Mouse (Mus musculus): ENCODE results near the gene Ica1. TPM values are rescaled to one million over a fixed set of nuclear protein-coding genes. Genes with fewer than 3 reads are reported as not detected.

The Ica1 gene
- polyA plus RNA-seq, 1 experiment from 2014 or later = 14.5 TPM

GRCm38 (mm10) chr6:8663092-8663740 is 115.1 kb downstream of the Ica1 start:
- no peaks in the 10 kb centered on the region for H3K9me3 ChIP-seq (ENCODE audit: control insufficient read depth, low read length)
- no peak overlapping the region for H3K4me2 ChIP-seq
- ATAC-seq (replicated peaks; ENCODE audit: low FRiP score) (no peak), DNase-seq (ENCODE audit: low spot score) (no peak)
- no peak overlapping the region for H3K9ac ChIP-seq (ENCODE audit: low read depth, low read length)
- no peak overlapping the region for H3K27ac ChIP-seq (ENCODE audit: low read depth, low read length)
- no peaks in the 10 kb centered on the region for H3K4me1 ChIP-seq (replicated peaks; ENCODE audit: control insufficient read depth, insufficient read depth, low read length)
- H3K27me3 ChIP-seq (replicated peaks; ENCODE audit: control insufficient read depth, insufficient read depth, low read length) = no peaks in the 10 kb centered on the region
- H3K36me3 ChIP-seq (ENCODE audit: control insufficient read depth, insufficient read depth, low read length) = no peaks in the 10 kb centered on the region
- WGBS = 75% methylated on average over 3 of the region's 3 CpGs
- no peak overlapping the region for H3K4me3 ChIP-seq (ENCODE audit: low read depth, low read length)

GRCm38 (mm10) chr6:8661404-8661803 is 116.9 kb downstream of the Ica1 start:
- Histone ChIP-seq H3K9ac (ENCODE audit: low read depth, low read length) (no peak overlapping the region), H3K4me3 (ENCODE audit: low read depth, low read length) (no peak overlapping the region), H3K36me3 (ENCODE audit: control insufficient read depth, insufficient read depth, low read length) (no peaks in the 10 kb centered on the region; the same call in 1 of the 2 replicates), H3K27ac (ENCODE audit: low read depth, low read length) (no peak overlapping the region), H3K4me2 (no peak overlapping the region), H3K4me1 (replicated peaks; ENCODE audit: control insufficient read depth, insufficient read depth, low read length) (no peaks in the 10 kb centered on the region), H3K9me3 (ENCODE audit: control insufficient read depth, low read length) (no peaks in the 10 kb centered on the region), H3K27me3 (replicated peaks; ENCODE audit: control insufficient read depth, insufficient read depth, low read length) (no peaks in the 10 kb centered on the region)
- WGBS = 66% methylated on average over 4 of the region's 4 CpGs
- ATAC-seq (replicated peaks; ENCODE audit: low FRiP score) (no peak), DNase-seq (ENCODE audit: low spot score) (no peak)

GRCm38 (mm10) chr6:8660076-8660475 is 118.2 kb downstream of the Ica1 start:
- H3K9me3 ChIP-seq (ENCODE audit: control insufficient read depth, low read length) = no peaks in the 10 kb centered on the region
- WGBS = 86% methylated on average over 2 of the region's 2 CpGs
- H3K4me3 ChIP-seq (ENCODE audit: low read depth, low read length) = no peak overlapping the region
- DNase-seq (ENCODE audit: low spot score) (no peak), ATAC-seq (replicated peaks; ENCODE audit: low FRiP score) (no peak)
- no peak overlapping the region for H3K4me2 ChIP-seq
- no peaks in the 10 kb centered on the region for H3K27me3 ChIP-seq (replicated peaks; ENCODE audit: control insufficient read depth, insufficient read depth, low read length)
- no peaks in the 10 kb centered on the region for H3K4me1 ChIP-seq (replicated peaks; ENCODE audit: control insufficient read depth, insufficient read depth, low read length)
- H3K27ac ChIP-seq (ENCODE audit: low read depth, low read length) = no peak overlapping the region
- H3K9ac ChIP-seq (ENCODE audit: low read depth, low read length) = no peak overlapping the region
- H3K36me3 ChIP-seq (ENCODE audit: control insufficient read depth, insufficient read depth, low read length) = no peaks in the 10 kb centered on the region; the same call in 1 of the 2 replicates

GRCm38 (mm10) chr6:8659194-8659959 is 118.9 kb downstream of the Ica1 start:
- no peaks in the 10 kb centered on the region for H3K9me3 ChIP-seq (ENCODE audit: control insufficient read depth, low read length)
- H3K4me1 ChIP-seq (replicated peaks; ENCODE audit: control insufficient read depth, insufficient read depth, low read length) = no peaks in the 10 kb centered on the region
- H3K27ac ChIP-seq (ENCODE audit: low read depth, low read length) = no peak overlapping the region
- WGBS = 76% methylated on average over 13 of the region's 13 CpGs
- no peak overlapping the region for H3K4me2 ChIP-seq
- H3K4me3 ChIP-seq (ENCODE audit: low read depth, low read length) = no peak overlapping the region
- no peak overlapping the region for H3K9ac ChIP-seq (ENCODE audit: low read depth, low read length)
- ATAC-seq (replicated peaks; ENCODE audit: low FRiP score) (no peak), DNase-seq (ENCODE audit: low spot score) (no peak)
- no peaks in the 10 kb centered on the region for H3K27me3 ChIP-seq (replicated peaks; ENCODE audit: control insufficient read depth, insufficient read depth, low read length)
- no peaks in the 10 kb centered on the region; the same call in 1 of the 2 replicates for H3K36me3 ChIP-seq (ENCODE audit: control insufficient read depth, insufficient read depth, low read length)

- Histone ChIP-seq H3K9me3 (ENCODE audit: control insufficient read depth, low read length) (no peaks in the 10 kb centered on the region), H3K4me2 (no peak overlapping the region), H3K27me3 (replicated peaks; ENCODE audit: control insufficient read depth, insufficient read depth, low read length) (no peaks in the 10 kb centered on the region), H3K9ac (ENCODE audit: low read depth, low read length) (no peak overlapping the region), H3K4me1 (replicated peaks; ENCODE audit: control insufficient read depth, insufficient read depth, low read length) (no peaks in the 10 kb centered on the region), H3K36me3 (ENCODE audit: control insufficient read depth, insufficient read depth, low read length) (no peaks in the 10 kb centered on the region; the same call in 1 of the 2 replicates), H3K27ac (ENCODE audit: low read depth, low read length) (no peak overlapping the region), H3K4me3 (ENCODE audit: low read depth, low read length) (no peak overlapping the region)
- ATAC-seq (replicated peaks; ENCODE audit: low FRiP score) = no peak
- no peak for DNase-seq (ENCODE audit: low spot score)
- 66% methylated on average over 4 of the region's 4 CpGs for WGBS
Observed at GRCm38 (mm10) chr6:8658431-8658830, 119.9 kb downstream of the Ica1 start.

- WGBS = 77% methylated on average over 3 of the region's 3 CpGs
- no peak overlapping the region for H3K4me3 ChIP-seq (ENCODE audit: low read depth, low read length)
- no peak overlapping the region for H3K4me2 ChIP-seq
- H3K27ac ChIP-seq (ENCODE audit: low read depth, low read length) = no peak overlapping the region
- H3K9me3 ChIP-seq (ENCODE audit: control insufficient read depth, low read length) = no peaks in the 10 kb centered on the region
- H3K27me3 ChIP-seq (replicated peaks; ENCODE audit: control insufficient read depth, insufficient read depth, low read length) = no peaks in the 10 kb centered on the region
- DNase-seq (ENCODE audit: low spot score) (no peak), ATAC-seq (replicated peaks; ENCODE audit: low FRiP score) (no peak)
- H3K36me3 ChIP-seq (ENCODE audit: control insufficient read depth, insufficient read depth, low read length) = no peaks in the 10 kb centered on the region; the same call in 1 of the 2 replicates
- H3K9ac ChIP-seq (ENCODE audit: low read depth, low read length) = no peak overlapping the region
- no peaks in the 10 kb centered on the region for H3K4me1 ChIP-seq (replicated peaks; ENCODE audit: control insufficient read depth, insufficient read depth, low read length)
Observed at GRCm38 (mm10) chr6:8657459-8657858, 120.8 kb downstream of the Ica1 start.

GRCm38 (mm10) chr6:8655454-8655853 is 122.8 kb downstream of the Ica1 start:
- Histone ChIP-seq H3K4me2 (no peak overlapping the region), H3K4me1 (replicated peaks; ENCODE audit: control insufficient read depth, insufficient read depth, low read length) (no peaks in the 10 kb centered on the region), H3K27me3 (replicated peaks; ENCODE audit: control insufficient read depth, insufficient read depth, low read length) (no peaks in the 10 kb centered on the region), H3K36me3 (ENCODE audit: control insufficient read depth, insufficient read depth, low read length) (no peaks in the 10 kb centered on the region; the same call in 1 of the 2 replicates), H3K9ac (ENCODE audit: low read depth, low read length) (no peak overlapping the region), H3K4me3 (ENCODE audit: low read depth, low read length) (no peak overlapping the region), H3K9me3 (ENCODE audit: control insufficient read depth, low read length) (no peaks in the 10 kb centered on the region), H3K27ac (ENCODE audit: low read depth, low read length) (no peak overlapping the region)
- 77% methylated on average over 2 of the region's 2 CpGs for WGBS
- no peak for DNase-seq (ENCODE audit: low spot score)
- ATAC-seq (replicated peaks; ENCODE audit: low FRiP score) = no peak

GRCm38 (mm10) chr6:8650413-8650812 is 127.9 kb downstream of the Ica1 start:
- no peaks in the 10 kb centered on the region for H3K36me3 ChIP-seq (ENCODE audit: control insufficient read depth, insufficient read depth, low read length)
- H3K4me3 ChIP-seq (ENCODE audit: low read depth, low read length) = no peak overlapping the region
- DNase-seq (ENCODE audit: low spot score) (no peak), ATAC-seq (replicated peaks; ENCODE audit: low FRiP score) (no peak)
- 77% methylated on average over 7 of the region's 7 CpGs for WGBS
- H3K4me2 ChIP-seq = no peak overlapping the region
- H3K4me1 ChIP-seq (replicated peaks; ENCODE audit: control insufficient read depth, insufficient read depth, low read length) = peaks cover 5% of the 10 kb centered on the region; the same call in 1 of the 2 replicates
- H3K27ac ChIP-seq (ENCODE audit: low read depth, low read length) = no peak overlapping the region
- no peaks in the 10 kb centered on the region for H3K9me3 ChIP-seq (ENCODE audit: control insufficient read depth, low read length)
- no peaks in the 10 kb centered on the region for H3K27me3 ChIP-seq (replicated peaks; ENCODE audit: control insufficient read depth, insufficient read depth, low read length)
- no peak overlapping the region for H3K9ac ChIP-seq (ENCODE audit: low read depth, low read length)

Data from liver, embryonic 11.5 days (tissue).